Mouse (Mus musculus): ENCODE measurements at regions not wholly inside any gene's neighbourhood (a gene's known extent, or its start where the extent isn't known, plus 50 kb on each side); places are given as distances from the start of the nearest gene placed in this dataset.
A peak's percentile ranks its signal among the peaks of the same experiment; 100 is the strongest.

- no peak for DNase-seq (ENCODE audit: low spot score)
Measured at GRCm38 (mm10) chr12:119027701-119028100, 61.5 kb upstream of the Abcb5 start.

DNA sequence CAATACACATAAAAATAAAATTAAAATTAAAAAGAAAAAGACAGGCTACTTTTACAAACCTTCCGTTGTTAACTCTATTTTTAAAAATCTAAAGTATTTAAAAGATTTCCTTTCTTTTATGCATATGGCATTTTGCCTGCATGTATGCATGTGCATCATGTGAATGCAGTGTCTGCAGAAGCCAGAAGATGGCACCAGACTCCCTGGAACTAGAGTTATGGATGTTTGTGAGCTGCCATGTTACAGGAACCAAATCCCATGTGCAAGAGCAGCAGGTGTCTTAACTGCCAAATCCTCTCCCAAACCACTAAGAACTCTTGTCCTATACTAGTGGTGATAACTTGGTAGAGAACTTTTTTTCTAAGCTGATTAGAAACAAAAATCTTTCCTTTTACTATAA is 60.1 kb upstream of the Abcb5 start:
- peak; percentile 48 for DNase-seq (ENCODE audit: low spot score)

DNA sequence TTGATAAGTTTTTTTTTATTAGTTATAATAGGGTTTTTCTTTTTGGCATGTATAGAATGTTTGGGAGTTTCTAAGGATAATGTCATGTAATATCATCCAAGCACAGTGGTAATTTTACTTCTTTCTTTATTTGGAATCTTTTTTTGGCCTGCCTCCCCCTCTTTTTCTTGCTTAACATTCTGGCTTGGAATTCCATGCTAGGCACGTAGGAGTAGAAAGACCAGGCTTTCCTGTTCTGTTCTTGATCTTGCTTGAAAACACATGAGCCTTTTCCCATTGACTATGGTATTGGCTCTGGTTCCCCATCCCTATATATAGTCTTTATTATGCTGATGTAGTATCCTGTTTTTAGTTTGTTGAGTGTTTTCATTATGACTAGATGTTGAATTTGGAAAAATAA is 57.8 kb upstream of the Abcb5 start:
- no peak for DNase-seq (ENCODE audit: low spot score)
